Mouse (Mus musculus) B cell, adult 2 months (primary cell): ENCODE data around the gene Paqr7.
A peak's percentile ranks its signal among the peaks of the same experiment; 100 is the strongest.

Experiments
- DNase-seq, 2 experiments: peaks; one replicate each; pipeline ENCODE4 v3.0.0; 2022

Paqr7 gene

DNA sequence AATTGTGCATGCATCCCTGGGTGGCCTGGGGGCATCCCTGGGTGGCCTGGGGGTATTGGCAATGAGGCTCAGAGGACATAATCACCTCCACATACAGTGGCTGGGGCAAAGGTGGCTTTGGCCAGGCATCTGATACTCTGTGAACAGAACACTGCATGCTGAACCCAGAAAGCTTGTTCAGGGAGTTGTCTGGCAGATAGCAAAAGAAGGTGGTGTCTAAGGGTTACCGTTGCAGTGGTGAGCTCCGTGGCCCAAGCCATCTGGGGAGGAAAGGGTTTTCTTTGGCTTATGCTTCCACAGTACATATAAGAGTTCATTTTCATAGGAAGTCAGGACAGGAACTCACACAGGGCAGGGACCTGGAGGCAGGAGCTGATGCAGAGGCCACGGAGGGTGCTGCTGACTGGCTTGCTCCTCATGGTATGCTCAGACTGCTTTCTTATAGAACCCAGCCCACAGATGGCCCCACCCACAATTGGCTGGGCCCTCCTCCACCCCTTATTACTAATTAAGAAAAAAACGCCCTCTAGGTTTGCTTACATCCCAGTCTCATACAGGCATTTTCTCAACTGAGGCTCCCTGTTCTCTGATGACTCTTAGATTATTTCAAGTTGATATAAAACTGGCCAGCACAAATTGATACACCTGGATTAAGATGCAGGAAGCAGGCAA is 7.3 kb downstream of the Paqr7 start:
- no peak for DNase-seq

DNA sequence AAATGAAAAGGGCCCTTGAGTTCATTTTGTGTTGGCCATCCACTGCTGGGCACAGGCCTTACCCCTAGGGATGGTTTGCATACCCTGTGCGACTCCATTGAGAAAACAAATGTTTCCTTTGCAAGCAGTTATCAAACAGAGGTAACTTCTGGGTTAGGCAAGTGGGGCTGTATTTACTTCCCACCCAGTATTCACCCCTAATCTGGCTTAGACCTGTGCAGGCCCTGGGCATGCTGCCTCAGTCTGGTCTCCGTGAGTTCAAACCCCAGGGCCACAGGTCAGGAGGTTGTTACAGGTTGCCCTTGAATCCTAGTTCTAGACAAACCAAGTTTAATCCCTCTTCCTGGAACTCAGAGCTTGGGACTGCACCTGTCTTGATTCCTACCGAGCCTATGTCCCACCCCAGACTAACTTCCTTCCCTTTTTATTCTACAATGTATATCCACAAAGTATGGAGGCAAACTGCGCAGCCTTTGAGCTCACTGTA is 8.8 kb downstream of the Paqr7 start:
- no peak for DNase-seq

DNA sequence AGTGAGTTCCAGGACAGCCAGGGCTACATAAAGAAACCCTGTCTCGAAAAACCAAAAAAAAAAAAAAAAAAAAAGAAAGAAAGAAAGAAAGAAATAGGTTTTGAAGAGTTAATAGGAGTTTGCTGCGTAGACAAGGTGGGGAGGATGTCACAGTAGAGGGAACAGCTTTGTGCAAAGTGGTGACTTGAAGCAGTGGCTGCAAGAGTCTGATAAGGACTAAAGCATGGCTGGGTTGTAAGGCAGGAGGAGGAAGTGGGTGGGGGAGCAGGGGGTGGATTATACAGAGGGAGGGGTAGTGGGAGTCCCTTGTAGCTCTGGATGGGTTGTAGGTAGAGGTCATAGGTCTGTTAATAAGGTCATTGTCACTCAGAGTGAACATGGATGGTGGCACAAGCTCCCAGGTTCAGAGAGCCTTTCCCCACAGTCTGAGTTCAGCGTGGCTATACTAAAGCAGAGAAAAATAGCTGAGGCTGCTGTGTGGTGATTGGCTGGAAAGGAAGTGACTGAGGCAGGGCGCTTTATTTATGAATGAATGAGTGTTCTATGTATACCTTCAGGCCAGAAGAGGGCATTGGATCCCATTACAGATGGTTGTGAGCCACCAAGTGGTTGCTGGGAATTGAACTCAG is 9.6 kb downstream of the Paqr7 start:
- DNase-seq, result no peak

DNA sequence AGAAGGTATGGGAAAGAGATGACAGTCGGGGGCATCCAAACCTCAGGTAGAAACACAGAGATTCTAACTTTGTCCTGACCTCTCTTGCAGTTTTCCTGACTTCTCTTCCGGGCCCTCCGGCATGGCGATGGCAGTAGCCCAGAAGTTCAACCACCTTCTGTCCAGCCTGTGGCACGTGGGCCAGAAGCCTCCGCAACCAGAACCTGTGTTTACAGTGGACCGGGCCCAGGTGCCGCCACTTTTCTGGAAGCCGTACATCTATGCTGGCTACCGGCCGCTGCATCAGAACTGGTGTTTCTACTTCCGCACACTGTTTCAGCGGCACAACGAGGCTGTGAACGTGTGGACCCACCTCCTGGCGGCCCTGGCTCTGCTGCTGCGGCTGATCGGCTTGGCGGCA is 10.2 kb downstream of the Paqr7 start:
- no peak for DNase-seq

DNA sequence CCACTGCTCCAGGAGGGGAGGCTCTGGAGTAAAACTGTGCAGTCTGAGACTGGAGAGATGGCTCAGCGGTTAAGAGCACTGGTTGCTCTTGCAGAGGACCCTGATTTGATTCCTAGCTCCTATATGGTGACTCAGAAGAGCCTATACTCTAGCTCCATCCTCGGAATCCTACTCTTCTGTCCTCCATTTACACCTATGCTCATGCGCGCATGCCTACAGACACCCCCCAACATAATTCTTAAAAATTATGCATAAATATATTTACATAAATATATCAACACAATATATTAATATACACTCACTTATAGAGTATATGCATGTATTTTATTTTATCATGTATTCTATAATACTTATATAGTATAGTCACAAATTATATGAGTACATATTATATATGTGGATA is 13.9 kb downstream of the Paqr7 start:
- DNase-seq, result no peak

DNA sequence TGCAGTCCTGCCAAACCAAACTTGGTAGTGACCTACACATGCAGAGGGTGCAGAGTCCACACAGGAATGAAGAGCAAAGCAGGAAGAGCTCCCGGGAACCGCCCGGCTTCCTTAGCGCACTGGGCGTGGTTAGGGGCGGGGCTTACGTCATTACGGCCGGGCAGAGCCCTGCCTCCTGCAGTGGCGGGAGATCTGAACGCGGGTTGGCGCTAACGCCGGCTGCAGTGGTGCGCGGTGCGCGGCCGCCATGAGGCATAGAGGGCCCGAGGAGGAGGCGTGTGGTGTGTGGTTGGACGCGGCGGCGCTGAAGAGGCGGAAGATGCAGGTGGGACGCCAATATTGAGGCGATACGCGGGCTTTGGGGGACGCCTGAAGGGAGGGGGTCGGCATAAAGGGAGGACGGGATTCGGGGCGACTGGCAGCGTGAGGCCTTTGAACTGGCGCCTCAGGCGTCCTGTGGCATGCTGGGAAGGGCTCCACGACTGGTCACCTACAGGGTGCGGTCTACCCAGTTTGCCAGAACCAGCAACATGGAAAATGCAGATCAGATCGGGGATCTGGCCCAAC is 14.4 kb downstream of the Paqr7 start, which contains the start of gene Aunip:
Aunip (plus strand) TSS at position 155 of the 567 bp plus-strand sequence.
- DNase-seq, result peak; percentile 79 to 83

DNA sequence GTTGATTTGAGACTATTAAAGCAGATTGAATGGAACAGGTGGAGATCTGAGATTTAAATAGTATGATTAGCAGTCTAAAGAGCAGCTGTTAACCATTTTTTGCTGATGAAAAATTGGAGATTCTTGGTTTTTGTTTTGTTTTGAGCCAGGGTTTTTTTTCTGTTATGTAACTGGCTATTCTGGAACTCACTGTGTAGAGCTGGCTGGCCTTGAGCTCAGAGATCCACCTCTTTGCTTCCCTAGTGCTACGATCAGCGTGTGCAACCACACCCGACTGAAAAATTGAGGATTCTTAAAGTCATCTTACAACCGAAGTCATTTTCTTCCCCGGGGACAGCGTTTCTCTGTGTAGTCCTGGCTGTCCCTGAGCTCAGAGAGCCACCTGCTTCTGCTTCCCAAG is 15.2 kb downstream of the Paqr7 start:
- DNase-seq, result no peak

DNA sequence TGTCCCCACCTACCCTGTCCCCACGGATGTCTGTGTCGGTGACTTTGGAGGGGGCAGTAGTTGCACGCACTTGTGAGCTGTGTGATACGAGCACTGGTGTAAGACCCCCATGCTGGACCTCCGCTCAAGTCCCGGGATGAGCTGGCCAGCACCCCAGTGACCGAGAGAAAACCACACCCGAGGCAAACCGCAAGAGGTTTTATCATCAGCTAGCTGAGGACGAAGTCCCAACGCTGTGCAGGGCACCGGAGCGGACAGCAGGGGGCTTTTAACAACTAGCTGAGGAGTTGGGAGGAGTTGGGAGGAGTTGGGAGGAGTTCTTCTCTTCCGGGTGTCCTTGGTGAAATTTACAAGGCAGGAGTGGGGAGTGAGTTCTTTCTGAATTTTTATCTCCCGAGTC is 16.3 kb downstream of the Paqr7 start:
- peak; percentile 25 to 29 for DNase-seq

DNA sequence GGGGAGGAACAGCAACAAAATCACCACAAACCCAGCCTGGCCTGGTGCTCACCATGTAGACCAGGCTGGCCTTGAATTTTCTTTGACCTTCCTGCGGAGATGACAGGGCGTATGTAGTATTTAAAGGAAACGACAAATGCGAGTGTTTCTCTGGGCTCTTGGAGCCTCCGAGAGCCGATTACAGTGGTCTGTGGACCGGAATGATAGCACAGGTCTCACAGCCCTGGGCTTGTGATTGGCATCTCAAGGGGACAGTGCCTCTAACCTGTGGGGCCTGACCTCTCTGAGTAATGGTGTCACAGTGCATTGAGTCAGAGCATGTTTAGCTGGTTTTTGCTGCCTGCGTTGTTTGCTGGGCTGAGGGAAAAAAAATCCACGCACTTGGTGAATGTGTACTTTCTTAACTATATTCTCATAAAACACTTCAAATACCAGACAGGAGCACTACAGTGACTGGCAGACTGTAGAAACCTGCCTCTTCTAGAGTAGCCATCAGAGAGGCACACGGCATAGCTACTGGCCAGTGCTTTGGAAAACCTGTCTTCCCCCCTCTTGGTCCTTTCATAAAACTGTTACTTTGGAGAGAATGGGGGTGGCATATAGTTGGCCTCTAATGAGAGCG is 17.9 kb downstream of the Paqr7 start:
- no peak for DNase-seq

DNA sequence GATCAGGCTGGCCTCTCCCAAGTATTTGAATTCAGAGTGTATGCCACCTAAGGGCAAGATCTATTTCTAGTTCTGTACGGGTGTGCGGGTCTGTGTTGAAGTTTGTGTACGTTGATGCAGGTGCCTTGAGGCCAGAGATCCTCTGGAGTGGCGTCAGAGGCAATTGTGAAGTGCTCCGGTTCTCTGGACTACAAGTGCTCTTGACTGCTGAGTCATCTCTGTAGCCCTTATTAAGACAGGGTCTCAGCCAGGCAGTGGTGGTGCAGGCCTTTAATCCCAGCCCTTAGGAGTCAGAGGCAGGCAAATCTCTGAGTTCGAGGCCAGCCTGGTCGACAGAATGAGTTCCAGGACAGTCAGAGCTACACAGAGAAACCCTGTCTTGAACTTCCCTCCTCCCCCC is 19.1 kb downstream of the Paqr7 start:
- DNase-seq, result no peak

DNA sequence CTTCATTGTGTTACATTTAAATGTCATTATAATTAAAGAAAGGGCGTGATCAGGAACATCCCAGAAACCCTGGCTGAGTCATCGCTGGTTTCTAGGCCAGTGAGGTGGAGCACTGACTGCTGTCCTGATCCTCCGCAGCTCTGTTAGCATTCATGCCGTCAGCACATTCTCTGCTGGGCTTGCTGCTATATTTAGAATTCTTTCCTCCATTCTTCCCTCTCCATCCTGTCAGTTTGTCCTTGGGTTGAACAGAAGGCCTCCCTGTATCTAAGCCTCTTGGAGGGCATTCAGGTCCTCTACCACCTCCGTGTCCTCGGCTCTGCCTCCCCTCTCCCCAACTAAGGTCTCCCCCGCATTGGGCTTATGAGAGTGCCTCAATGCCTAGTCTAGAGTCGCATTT is 20.5 kb downstream of the Paqr7 start:
- no peak for DNase-seq

DNA sequence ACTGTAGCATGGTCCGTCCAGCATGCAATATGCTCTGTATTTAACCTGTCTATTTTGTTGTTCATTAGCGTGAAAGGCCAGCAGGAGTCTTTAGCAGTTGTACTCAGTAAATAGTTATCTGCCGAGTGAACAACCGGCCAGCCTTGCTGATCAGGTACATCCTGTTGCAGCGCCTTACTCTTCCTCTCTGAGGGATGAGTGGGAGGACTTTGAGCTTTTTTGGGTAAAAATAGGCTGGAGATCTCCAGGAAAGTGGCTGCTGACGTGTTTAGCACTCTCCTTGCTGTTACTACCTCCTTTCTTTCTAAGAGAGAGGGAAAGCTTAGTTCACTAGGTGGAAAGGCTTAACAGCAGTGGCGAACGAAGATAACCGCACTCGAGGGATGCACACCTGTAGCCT is 21.2 kb downstream of the Paqr7 start:
- DNase-seq, result no peak

DNA sequence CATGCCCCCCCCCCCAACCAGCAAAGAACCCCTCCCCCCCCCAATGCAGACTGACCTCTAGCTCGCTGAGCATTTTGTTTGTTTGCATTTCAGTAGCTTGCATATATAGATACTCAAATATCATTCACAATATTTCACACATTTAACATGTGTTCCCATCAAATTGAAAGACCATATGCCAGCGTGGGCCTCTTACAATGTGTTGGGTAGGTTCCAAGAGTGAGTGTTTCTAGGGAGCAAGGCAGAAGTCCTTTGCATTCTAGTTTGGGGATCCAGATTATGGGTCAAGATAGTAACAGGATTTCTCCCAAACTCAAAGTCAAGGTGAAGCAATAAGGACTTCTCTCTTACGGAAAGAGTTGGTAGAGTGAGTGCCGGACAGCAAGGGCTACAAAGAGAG is 22.0 kb downstream of the Paqr7 start:
- DNase-seq, result no peak

DNA sequence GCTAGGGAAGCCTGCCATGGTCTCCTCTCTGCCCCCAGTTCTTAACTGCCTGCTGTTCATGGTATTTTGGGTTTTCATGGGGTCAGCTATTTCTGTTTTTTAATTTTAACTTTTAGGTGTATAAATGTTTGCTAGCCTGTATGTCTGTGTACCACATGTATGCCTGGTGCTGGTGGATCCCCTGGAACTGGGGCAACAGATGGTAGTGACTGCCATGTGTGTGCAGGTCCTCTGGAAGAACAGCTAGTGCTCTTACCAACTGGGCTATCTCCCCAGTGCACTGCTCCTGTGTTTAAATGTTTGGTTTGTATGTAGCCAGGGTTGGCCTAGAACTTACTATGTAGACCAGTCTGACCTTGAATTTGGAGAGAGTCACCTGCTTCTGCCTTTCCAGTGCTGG is 22.8 kb downstream of the Paqr7 start:
- DNase-seq, result no peak

DNA sequence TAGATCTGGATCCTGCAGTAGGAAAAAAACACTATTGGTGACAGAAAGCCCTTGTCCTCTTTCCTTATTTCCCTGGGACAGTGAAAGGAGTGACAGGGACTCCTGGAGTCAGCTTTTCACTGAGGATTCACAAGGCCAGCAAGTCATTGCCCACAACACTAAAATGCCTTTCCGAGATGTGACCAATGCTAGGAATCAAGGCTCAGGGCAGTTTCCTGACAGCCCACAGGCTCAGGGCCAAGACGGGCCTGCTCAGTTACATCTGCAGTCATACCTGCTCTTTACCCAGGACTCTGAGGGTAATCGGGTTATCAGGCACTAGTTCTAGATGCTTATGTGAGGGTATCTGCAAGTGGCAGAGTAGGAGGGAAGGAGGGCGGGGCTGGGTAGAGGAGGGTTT is 26.9 kb downstream of the Paqr7 start:
- DNase-seq, result no peak

DNA sequence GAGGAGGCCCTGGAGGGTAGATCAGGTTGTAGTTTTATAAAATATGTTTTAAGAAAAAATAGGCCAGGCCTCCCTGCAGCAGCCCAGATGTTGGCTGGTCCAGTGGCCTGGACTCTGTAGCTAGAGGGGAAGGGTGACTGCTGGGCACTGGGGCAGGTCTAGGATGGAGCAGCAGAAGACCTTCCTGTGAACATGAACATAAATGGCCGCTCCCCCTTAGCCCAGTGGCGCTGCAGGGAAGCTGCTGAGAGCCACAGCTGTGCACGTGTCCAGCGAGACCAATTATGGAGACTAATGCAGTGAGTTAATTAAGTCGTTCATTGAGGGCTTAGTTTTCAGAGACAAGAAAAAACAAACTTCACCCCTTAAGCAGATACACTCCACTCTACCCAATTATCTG is 29.3 kb downstream of the Paqr7 start:
- no peak for DNase-seq

DNA sequence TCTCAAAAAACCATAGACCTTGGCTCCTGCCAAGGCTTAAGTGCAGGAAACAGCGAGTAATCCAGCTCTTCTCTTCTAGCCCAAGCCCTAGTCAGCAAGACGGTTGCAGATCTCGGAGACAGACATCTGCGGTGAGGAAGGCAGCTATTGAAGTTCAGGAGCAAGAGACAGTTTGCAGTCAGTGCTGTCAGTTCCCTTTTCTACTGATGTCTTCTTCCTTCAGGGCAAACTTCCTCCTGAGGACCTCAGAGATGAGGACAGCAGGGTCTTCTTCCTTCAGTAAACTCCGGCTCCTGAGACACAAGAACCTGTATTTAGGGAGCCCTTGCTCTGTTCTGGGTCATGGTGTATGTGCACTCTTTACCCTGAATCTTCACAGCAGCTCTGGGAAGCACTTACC is 29.7 kb downstream of the Paqr7 start:
- no peak for DNase-seq

DNA sequence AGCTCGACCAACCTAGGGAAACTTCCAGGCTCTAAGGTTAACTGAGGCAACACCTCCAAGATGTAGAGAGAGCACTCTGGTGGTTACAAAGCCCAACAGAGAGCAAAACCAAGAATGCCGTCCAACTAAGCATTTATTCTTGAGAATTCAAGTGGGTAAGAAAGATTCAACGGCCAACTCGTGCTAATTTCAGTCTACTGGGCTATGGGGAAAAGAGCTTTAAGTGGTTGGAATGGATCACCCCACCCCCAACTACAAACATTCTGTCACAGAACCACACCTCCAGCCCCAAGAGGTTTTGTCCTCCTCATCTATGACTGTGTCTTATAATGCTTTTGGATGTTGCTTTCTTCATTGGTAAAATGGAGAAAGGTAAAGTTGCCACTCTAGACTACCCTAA is 36.4 kb downstream of the Paqr7 start:
- no peak for DNase-seq

DNA sequence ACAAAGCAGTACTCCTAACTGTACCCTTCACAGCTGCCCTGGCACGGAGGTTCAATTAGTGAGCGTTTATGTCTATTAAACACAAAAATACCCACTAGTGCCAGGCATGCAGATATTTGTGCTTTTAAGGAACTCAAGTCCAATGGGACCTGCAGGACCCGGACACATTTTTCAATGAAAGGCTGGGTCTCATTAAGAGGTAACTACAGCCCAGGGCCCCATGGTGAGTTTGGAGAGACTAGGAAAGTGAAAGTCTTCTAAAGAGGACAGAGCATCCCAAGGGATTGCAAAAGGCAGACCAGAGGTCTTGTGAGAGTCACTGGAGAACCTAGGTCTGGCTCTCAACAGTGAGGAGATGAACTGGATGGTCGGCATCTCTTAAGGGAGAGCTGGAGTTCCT is 36.9 kb downstream of the Paqr7 start:
- DNase-seq, result no peak

DNA sequence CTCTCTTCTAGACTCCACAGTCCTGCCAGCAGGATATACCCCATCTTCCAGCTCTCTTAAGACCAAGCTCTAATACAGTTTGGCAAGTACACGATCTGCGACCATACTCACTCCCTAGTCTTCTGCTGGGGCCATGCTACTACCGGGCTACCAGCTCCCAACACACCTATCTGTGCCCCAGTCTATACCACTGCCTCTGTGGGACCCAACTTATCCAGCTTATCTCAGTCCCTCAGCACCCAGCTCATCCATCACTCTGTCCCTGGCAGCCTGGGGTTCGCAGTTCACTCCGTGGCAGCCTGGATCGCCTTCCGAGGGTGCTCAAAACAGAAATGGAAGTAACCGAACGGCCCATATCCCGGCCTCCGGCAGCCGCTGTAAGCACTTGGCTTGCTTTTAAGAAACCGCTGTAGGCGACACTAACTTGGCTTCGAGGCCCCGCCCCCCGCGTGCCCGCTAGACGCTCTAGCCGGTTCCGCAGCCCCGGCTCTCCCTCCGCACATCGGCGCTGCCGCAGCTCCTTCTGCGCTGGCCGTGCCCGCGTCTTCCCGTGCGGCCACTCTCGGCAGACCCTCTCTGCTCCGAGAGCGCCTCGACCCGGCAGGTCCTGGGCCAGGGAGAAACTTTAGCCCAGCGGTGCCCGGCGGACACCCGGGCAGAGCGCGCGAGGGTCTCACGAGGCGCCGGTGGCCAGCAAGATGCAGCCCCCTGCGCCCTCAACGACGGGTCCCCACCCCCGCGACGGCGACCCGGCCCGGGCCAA is 37.8 kb downstream of the Paqr7 start:
- DNase-seq, result peak; percentile 79 to 80

DNA sequence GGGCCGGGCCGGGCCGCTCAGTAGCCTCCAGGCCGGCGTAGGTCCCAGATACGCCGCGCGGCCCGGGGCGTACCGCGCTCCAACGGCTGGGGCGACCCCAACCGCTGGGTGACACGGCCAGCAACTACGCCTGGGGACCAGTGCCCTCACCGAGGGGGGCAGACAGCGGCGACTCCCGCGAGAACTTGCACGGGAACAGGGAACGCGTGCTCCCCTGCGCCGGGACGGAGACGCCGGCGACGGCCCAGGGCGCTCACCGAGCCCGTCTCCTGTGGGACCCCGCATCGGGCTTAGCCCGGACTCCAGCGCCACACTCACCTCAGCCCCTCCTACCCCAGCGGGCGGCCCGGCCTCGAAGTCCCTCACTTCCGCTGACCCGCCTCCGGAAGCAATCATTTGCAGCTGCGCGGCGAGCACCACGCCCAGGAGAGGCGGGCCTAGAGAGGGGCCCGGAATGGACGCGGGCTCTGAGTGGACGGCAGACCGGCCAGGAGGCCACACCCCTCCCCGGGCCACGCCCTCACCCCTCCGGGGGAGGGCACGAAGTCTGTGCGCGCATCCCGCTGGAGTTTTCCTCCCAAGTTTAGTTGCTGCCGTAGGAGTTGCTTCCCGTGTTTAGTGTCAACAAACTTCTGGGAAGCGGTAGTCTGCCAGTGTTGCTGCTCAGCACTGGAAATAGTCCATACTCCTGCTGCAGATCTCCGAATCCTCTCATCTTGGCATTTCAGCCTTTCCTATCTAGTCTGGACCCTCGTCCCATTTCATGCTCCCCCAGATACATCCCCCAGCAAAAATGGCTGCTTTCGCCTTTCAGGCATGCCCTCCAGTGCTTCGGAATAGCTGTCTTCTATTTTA is 38.7 kb downstream of the Paqr7 start, which contains the start of gene Mtfr1l:
Mtfr1l (minus strand) TSS at position 456 of the 855 bp plus-strand sequence.
- peak; percentile 97 for DNase-seq

DNA sequence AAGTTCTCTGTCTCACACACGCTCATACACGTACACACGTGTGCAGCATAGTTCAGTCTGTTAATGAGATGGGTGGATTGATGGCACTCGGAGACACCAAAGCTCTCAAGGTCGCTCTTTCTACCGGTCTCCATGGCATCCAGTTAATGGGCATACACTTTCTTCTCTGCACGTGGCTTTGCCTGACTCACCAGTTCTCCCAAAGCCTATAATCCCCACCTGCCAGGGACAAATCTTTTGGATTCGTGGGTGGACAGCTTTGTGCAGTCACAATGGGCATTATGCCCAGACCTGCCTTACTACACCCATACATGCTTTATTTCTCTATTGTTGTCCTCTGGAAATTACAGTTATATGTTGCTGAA is 39.3 kb downstream of the Paqr7 start:
- DNase-seq, result no peak
